ENCODE assay signal across 14 mouse cellular contexts in the genomic region with DNA sequence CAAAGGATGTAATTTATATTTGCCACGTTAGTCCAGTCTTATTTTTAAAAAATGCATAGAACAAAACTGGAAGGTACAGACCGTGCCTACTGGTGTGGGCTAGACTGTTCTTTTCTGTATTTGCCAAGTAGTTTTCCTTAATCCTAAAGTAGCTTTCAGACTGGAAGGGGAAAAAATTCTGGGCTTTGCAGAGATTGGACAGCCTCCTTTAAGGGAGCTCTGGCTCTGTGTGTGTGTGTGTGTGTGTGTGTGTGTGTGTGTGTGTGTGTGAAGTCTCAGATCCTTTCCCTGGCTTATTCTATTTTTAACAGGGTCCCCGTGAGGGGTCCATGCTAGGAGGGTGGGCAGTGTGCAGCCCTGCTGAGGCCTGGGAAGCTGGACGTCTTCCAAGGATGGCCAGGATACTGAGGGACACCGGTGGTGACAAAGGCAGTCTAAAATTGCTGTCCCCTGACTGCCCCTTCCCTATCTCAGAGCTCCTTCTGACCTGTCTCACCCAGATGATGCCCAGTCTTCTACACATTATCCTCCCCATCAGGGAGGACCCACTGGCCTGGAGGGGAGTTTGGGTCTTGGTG. TPM values are rescaled to one million over a fixed set of nuclear protein-coding genes. Genes with fewer than 3 reads are reported as not detected.
DNase-seq lines count a peak whose midpoint lies in the region; ATAC-seq lines count a peak whose summit lies in the region.
"Had no signal": no experiment of that assay in that cellular context is flagged by ENCODE, and none has a peak within 500 bp of the region (broad histone marks: within the 10 kb centered on the region; RNA-seq: fewer than 3 reads in every experiment).

No protein-coding gene starts in this region.

- DNase-seq in heart, adult 8-10 months (ENCODE audit: low spot score): no peak
- no peak for DNase-seq in liver
- DNase-seq in heart, postnatal 4 days: peak; percentile 21
- DNase-seq in natural killer cell, adult 2 months (ENCODE audit: low spot score in 2 of 2): no peak

- 49% methylated on average over 5 of the region's 5 CpGs for WGBS in heart, embryonic 12.5 days
- 78% methylated on average over 5 of the region's 5 CpGs for WGBS in liver, embryonic 12.5 days (ENCODE audit: insufficient replicate concordance)
- 74% methylated on average over 5 of the region's 5 CpGs for WGBS in midbrain, embryonic 13.5 days

- no peak overlapping the region for H3K4me2 ChIP-seq in heart, embryonic 12.5 days
- no peak overlapping the region for H3K4me2 ChIP-seq in liver, embryonic 12.5 days
- no peak overlapping the region for H3K4me2 ChIP-seq in midbrain, embryonic 13.5 days (replicated peaks)

- H3K36me3 ChIP-seq in heart, embryonic 12.5 days: no peaks in the 10 kb centered on the region
- H3K36me3 ChIP-seq in liver, embryonic 12.5 days: peaks cover 49% of the 10 kb centered on the region
- H3K36me3 ChIP-seq in midbrain, embryonic 13.5 days: no peaks in the 10 kb centered on the region

- H3K4me1 ChIP-seq in heart, embryonic 12.5 days (replicated peaks): peaks cover 58% of the 10 kb centered on the region
- H3K4me1 ChIP-seq in liver, embryonic 12.5 days: peaks cover 98% of the 10 kb centered on the region
- peaks cover 20% of the 10 kb centered on the region for H3K4me1 ChIP-seq in midbrain, embryonic 13.5 days (replicated peaks)

- no peaks in the 10 kb centered on the region for H3K9me3 ChIP-seq in heart, embryonic 12.5 days (replicated peaks)
- no peaks in the 10 kb centered on the region for H3K9me3 ChIP-seq in liver, embryonic 12.5 days (replicated peaks)
- no peaks in the 10 kb centered on the region for H3K9me3 ChIP-seq in midbrain, embryonic 13.5 days

- H3K27ac ChIP-seq in heart, embryonic 12.5 days (ENCODE audit: poor library complexity, severe bottlenecking): peak overlapping the region; percentile 50
- H3K27ac ChIP-seq in liver, embryonic 12.5 days: peak overlapping the region; percentile 39
- H3K27ac ChIP-seq in midbrain, embryonic 13.5 days: no peak overlapping the region

- no peak overlapping the region for H3K4me3 ChIP-seq in heart, embryonic 12.5 days
- no peak overlapping the region for H3K4me3 ChIP-seq in liver, embryonic 12.5 days
- no peak overlapping the region for H3K4me3 ChIP-seq in midbrain, embryonic 13.5 days (replicated peaks)
- H3K4me3 ChIP-seq: myocyte had no signal

- no peaks in the 10 kb centered on the region for H3K27me3 ChIP-seq in heart, embryonic 12.5 days (replicated peaks)
- no peaks in the 10 kb centered on the region for H3K27me3 ChIP-seq in liver, embryonic 12.5 days (replicated peaks)
- no peaks in the 10 kb centered on the region for H3K27me3 ChIP-seq in midbrain, embryonic 13.5 days

- H3K9ac ChIP-seq in heart, embryonic 12.5 days: no peak overlapping the region
- peak overlapping the region; percentile 4; the same call in 1 of the 2 replicates for H3K9ac ChIP-seq in liver, embryonic 12.5 days
- no peak overlapping the region for H3K9ac ChIP-seq in midbrain, embryonic 13.5 days (replicated peaks)

- ATAC-seq in heart, embryonic 12.5 days (ENCODE audit: insufficient number of reproducible peaks, low FRiP score): no peak
- ATAC-seq in liver, embryonic 12.5 days: no peak
- ATAC-seq in monocyte, adult 5-6 weeks (replicated peaks; ENCODE audit: insufficient number of reproducible peaks, low FRiP score, low TSS enrichment, poor library complexity, severe bottlenecking): 0 out of 2 replicates have a peak, but pooled peaks have one; percentile 28
- no peak for ATAC-seq in midbrain, embryonic 13.5 days

RNA-seq across cellular contexts. Expression of a gene that starts 27.9 kb away (rescaled TPM):
- polyA plus RNA-seq in heart, embryonic 12.5 days (2016; fragmentation: Nextera tagmentation; extraction: Ambion mirVana): 14.9 and 17.1 TPM in 2 replicates
- total RNA-seq in heart, adult 8-10 months (2022): 10 to 100 TPM; 23.0 to 42.1 (median 30.7) TPM
- polyA plus RNA-seq in liver, embryonic 12.5 days (2016; fragmentation: Nextera tagmentation; extraction: Ambion mirVana): 44.3 and 45.0 TPM in 2 replicates
- total RNA-seq in heart, postnatal 4 days (2021): 10 to 100 TPM; 36.9 to 38.0 TPM
- 33.4 to 56.9 TPM (median 45.7 TPM) in 3 replicates for total RNA-seq in monocyte, adult 5-6 weeks (2017)
- polyA plus RNA-seq in midbrain, embryonic 13.5 days (2015; fragmentation: Nextera tagmentation; extraction: Ambion mirVana): 23.9 and 26.4 TPM in 2 replicates

RNA-seq across cellular contexts. Expression of a gene that starts 47.0 kb away (rescaled TPM):
- 24.4 and 25.9 TPM in 2 replicates for polyA plus RNA-seq in heart, embryonic 12.5 days (2016; fragmentation: Nextera tagmentation; extraction: Ambion mirVana)
- 1 to 10 TPM; 7.9 to 9.5 (median 8.6) TPM for total RNA-seq in heart, adult 8-10 months (2022)
- 27.4 and 27.9 TPM in 2 replicates for polyA plus RNA-seq in liver, embryonic 12.5 days (2016; fragmentation: Nextera tagmentation; extraction: Ambion mirVana)
- total RNA-seq in heart, postnatal 4 days (2021): 10 to 100 TPM; 18.0 to 18.7 TPM
- 12.7 to 15.4 TPM (median 14.8 TPM) in 3 replicates for total RNA-seq in monocyte, adult 5-6 weeks (2017)
- polyA plus RNA-seq in midbrain, embryonic 13.5 days (2015; fragmentation: Nextera tagmentation; extraction: Ambion mirVana): 24.6 and 27.7 TPM in 2 replicates

RNA-seq across cellular contexts. Expression of a gene that starts 58.4 kb away (rescaled TPM):
- polyA plus RNA-seq in heart, embryonic 12.5 days (2016; fragmentation: Nextera tagmentation; extraction: Ambion mirVana): not detected in 2 replicates
- total RNA-seq in heart, adult 8-10 months (2022): not detected
- polyA plus RNA-seq in liver, embryonic 12.5 days (2016; fragmentation: Nextera tagmentation; extraction: Ambion mirVana): not detected in 2 replicates
- not detected for total RNA-seq in heart, postnatal 4 days (2021)
- not detected in 3 replicates for total RNA-seq in monocyte, adult 5-6 weeks (2017)
- polyA plus RNA-seq in midbrain, embryonic 13.5 days (2015; fragmentation: Nextera tagmentation; extraction: Ambion mirVana): not detected in 2 replicates
- total RNA-seq: adrenal gland, postnatal 4 days; left cerebral cortex, adult 18-20 months; megakaryocyte, adult 5-6 weeks had no signal
- polyA plus RNA-seq: forebrain, embryonic 11.5 days; kidney, embryonic 14.5 days; myocyte had no signal
